Mouse (Mus musculus) 3134 (cell line): Measurements from ENCODE around the gene Vps37d.

Experiments used
- DNase-seq: peaks from one replicate; pipeline ENCODE4 v3.0.0-alpha.2; 2011; ENCODE audit warnings: low spot score; ENCODE audit not compliant: insufficient read length; ENCODE audit errors: extremely low read depth

Gene Vps37d

DNA sequence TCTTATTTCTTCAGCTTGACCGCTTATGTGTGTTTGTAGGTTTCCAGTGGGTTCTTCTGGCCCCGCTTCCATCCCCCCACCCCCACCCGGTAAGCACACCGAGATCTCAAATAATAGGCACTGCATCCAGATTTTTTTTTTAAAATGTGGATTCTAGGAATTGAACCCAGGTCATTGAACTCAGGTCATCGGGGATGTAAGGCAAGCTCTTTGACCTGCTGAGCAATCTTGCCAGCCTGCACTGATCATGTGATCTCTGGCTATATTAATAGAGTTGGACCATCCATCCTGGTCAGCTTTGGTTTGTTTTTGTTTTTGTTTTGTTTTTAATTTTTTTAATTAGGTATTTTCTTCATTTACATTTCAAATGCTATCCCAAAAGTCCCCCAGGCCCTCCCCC lies 45.5 kb downstream of the Vps37d start:
- DNase-seq: no peak

DNA sequence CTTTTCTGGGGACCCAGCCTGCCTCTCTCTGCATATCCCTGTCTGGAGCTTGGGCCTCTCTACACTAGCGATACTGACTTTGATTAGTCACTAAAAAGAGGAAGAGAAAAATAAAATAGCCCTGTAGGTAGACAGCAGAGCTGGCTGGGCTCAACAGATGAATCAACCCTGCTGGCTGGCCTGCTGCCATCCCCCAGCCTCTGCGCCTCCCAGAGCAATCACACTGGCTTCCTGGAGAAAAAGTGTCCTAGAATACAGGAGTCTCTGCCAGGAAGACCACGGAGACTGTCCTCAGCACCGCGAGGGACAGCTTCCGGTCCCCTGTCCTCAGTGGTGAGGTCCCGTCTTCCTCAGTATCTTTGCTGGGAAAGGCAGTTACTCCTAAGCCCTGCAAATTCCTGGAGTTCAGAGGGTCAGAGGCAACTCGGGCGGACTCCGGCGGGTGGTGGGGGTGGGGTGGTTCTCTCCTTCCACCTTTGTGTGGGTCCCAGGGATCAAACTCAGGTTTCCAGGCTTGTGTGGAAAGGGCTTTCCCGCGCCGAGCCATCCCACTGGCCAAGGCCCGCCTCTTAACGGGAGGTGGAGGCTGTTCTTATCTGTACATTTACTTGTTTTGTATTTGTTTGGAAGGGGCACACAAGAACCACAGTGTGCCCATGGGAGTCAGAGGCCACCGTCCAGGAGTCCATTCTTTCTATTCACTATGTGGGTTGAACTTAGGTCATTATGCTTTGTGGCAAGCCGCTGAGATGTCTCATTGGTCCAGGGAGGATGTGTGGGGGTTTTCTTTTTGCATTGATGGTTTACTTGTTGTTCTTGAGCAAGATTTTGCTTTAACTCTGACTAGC lies 48.8 kb downstream of the Vps37d start:
- DNase-seq: peak; percentile 70

DNA sequence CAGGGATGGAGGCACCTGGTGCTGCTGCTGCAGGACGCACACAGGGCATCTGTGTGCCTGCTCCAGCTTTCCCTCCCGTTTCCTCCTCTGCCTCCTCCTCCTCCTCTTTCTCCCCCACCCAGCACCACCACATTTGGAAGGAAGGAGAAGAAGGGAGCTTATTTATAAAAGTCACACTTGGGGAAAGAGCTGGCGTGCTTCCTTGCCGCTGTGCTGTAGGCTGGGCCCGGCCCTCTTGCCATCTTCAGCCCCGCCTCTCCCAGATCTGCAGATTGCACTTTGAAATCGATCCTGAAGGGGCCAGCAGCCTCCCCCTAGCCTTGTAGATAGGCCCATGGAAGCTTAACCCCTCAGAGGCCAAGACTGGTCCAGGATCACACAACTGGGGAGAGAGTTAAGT lies 52.2 kb downstream of the Vps37d start:
- DNase-seq: no peak

DNA sequence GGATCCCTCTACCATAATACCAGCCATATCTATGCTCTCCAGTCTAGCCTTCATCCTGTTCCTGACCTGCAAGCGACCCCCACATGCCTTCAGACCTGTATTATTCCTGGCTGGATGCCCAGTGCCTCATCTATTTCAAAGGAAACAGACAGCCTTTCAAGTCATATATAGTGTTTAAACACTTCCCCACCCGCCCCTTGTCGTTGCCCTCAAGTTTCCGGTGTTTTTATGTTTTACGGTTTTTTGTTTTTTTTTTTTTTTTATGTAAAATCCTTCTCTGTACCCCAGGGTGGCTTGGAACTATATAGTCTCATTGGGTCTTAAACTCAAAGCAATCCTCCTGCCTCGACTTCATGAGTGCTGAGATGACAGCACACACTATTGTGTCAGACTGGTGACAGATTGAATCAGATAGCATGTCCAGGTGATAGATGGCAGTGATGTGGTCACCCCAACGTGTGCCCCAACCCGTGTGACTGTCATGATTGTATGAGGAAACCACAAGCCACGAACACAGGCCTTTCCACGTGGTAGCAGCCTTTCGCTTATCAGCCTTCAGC lies 53.3 kb downstream of the Vps37d start:
- DNase-seq: no peak

DNA sequence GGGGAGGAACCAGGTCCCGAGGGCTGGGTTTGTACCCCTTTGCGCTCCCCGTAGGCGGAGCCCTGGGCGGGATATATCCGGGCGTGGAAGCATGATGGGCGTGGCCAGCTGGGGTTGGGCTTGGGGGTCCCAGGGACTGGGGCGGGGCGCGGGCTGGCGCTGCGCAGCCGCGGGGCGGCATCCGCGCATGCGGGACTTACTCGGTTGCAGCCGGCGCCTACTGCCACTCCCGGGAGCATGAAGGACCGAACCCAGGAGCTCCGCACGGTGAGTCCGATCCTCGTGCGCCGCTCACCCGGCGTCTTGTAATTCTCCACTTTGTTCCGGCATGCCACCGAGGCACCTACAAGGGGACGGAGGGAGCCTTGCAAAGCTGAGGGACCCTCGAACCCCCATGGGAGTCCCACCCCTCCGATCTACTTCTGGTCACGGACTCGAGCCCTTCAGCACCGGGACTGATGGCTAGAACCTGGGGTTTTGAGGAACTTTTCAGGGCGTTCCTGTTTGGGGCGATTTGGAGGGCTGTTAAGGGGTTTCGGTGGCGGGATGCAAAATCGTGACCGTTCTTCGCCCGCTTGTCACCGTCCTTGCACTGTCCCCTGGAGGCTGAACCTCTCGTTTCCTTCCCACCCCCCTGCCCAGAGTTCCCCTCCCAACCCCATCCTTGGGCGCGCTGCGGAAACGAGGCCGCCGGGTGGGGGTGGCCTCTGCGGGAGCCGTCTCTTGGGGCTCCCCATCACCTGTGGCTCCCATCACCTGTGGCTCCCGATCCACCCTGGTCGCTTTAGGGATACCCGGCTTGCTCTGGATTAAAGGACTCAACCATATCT lies 54.5 kb downstream of the Vps37d start, which contains the start of gene Stx1a:
Gene Stx1a (plus strand): TSS at position 139 of the 830 bp plus-strand sequence.
- DNase-seq: peak; percentile 95
